Mouse (Mus musculus): ENCODE data around the gene Anks4b. TPM values are rescaled to one million over a fixed set of nuclear protein-coding genes. Genes with fewer than 3 reads are reported as not detected.

The Anks4b gene
- total and polyA plus RNA-seq, 2 experiments, result 17.0 to 40.0 TPM

GRCm38 (mm10) chr7:120201231-120201744 lies 27.6 kb downstream of the Anks4b start:
- Histone ChIP-seq H3K27ac (replicated peaks; ENCODE audit: insufficient read depth, low read depth, low read length) (no peak overlapping the region), H3K79me2 (ENCODE audit: control insufficient read depth, insufficient read depth, low read length) (no peaks in the 10 kb centered on the region), H3K36me3 (ENCODE audit: control insufficient read depth, insufficient read depth, low read length) (no peaks in the 10 kb centered on the region), H3K27me3 (ENCODE audit: control insufficient read depth, insufficient read depth, low read length) (no peaks in the 10 kb centered on the region), H3K4me3 (ENCODE audit: insufficient read depth, low read depth, low read length) (peak overlapping the region; percentile 1), H3K9ac (ENCODE audit: low read depth, low read length) (peak overlapping the region; percentile 1; the same call in 1 of the 2 replicates), H3K4me1 (ENCODE audit: control insufficient read depth, insufficient read depth, low read length) (peaks cover 5% of the 10 kb centered on the region)
- TF ChIP-seq POLR2A (IDR thresholded peaks at IDR 0.05; ENCODE audit: extremely low read depth, insufficient read depth, low read length) (no peak), CTCF (IDR thresholded peaks at IDR 0.05; ENCODE audit: low read depth, low read length) (no peak)
- 5% methylated on average over 14 of the region's 14 CpGs for WGBS
- DNase-seq (ENCODE audit: extremely low read depth, low read depth, low spot score), result peak; percentile 82

GRCm38 (mm10) chr7:120201771-120202170 lies 28.1 kb downstream of the Anks4b start, which contains the start of gene Crym:
Gene Crym, minus strand, starts transcription at chr7:120202111.
- DNase-seq (ENCODE audit: extremely low read depth, low read depth, low spot score), result no peak
- WGBS, result 18% methylated on average over 26 of the region's 26 CpGs
- no peaks in the 10 kb centered on the region for H3K79me2 ChIP-seq (ENCODE audit: control insufficient read depth, insufficient read depth, low read length)
- no peaks in the 10 kb centered on the region for H3K27me3 ChIP-seq (ENCODE audit: control insufficient read depth, insufficient read depth, low read length)
- no peak within 1 kb of the TSS for H3K27ac ChIP-seq (replicated peaks; ENCODE audit: insufficient read depth, low read depth, low read length)
- no peaks in the 10 kb centered on the region for H3K36me3 ChIP-seq (ENCODE audit: control insufficient read depth, insufficient read depth, low read length)
- H3K4me1 ChIP-seq (ENCODE audit: control insufficient read depth, insufficient read depth, low read length), result peaks cover 5% of the 10 kb centered on the region
- H3K4me3 ChIP-seq (ENCODE audit: insufficient read depth, low read depth, low read length), result peak within 1 kb of the TSS; percentile 1
- H3K9ac ChIP-seq (ENCODE audit: low read depth, low read length), result peak within 1 kb of the TSS; percentile 1; the same call in 1 of the 2 replicates
- no peak for TF ChIP-seq POLR2A (IDR thresholded peaks at IDR 0.05; ENCODE audit: extremely low read depth, insufficient read depth, low read length)
- TF ChIP-seq CTCF (IDR thresholded peaks at IDR 0.05; ENCODE audit: low read depth, low read length), result no peak

GRCm38 (mm10) chr7:120203789-120204188 lies 30.1 kb downstream of the Anks4b start, which contains the start of gene Abca14:
Gene Abca14, plus strand, starts transcription at chr7:120203961.
- no peaks in the 10 kb centered on the region for H3K36me3 ChIP-seq (ENCODE audit: control insufficient read depth, insufficient read depth, low read length)
- H3K9ac ChIP-seq (ENCODE audit: low read depth, low read length), result no peak within 1 kb of the TSS
- H3K4me3 ChIP-seq (ENCODE audit: insufficient read depth, low read depth, low read length), result no peak within 1 kb of the TSS
- H3K27ac ChIP-seq (replicated peaks; ENCODE audit: insufficient read depth, low read depth, low read length), result no peak within 1 kb of the TSS
- no peaks in the 10 kb centered on the region for H3K27me3 ChIP-seq (ENCODE audit: control insufficient read depth, insufficient read depth, low read length)
- DNase-seq (ENCODE audit: extremely low read depth, low read depth, low spot score), result peak; percentile 42
- WGBS, result 6% methylated on average over 26 of the region's 26 CpGs
- TF ChIP-seq CTCF (IDR thresholded peaks at IDR 0.05; ENCODE audit: low read depth, low read length) (peak; percentile 100), POLR2A (IDR thresholded peaks at IDR 0.05; ENCODE audit: extremely low read depth, insufficient read depth, low read length) (no peak)
- peaks cover 5% of the 10 kb centered on the region for H3K4me1 ChIP-seq (ENCODE audit: control insufficient read depth, insufficient read depth, low read length)
- no peaks in the 10 kb centered on the region for H3K79me2 ChIP-seq (ENCODE audit: control insufficient read depth, insufficient read depth, low read length)

GRCm38 (mm10) chr7:120205989-120206388 lies 32.3 kb downstream of the Anks4b start:
- TF ChIP-seq POLR2A (IDR thresholded peaks at IDR 0.05; ENCODE audit: extremely low read depth, insufficient read depth, low read length) (no peak), CTCF (IDR thresholded peaks at IDR 0.05; ENCODE audit: low read depth, low read length) (no peak)

GRCm38 (mm10) chr7:120228541-120228940 lies 54.9 kb downstream of the Anks4b start:
- Histone ChIP-seq H3K4me3 (ENCODE audit: insufficient read depth, low read depth, low read length) (no peak overlapping the region), H3K27me3 (ENCODE audit: control insufficient read depth, insufficient read depth, low read length) (no peaks in the 10 kb centered on the region), H3K79me2 (ENCODE audit: control insufficient read depth, insufficient read depth, low read length) (no peaks in the 10 kb centered on the region), H3K4me1 (ENCODE audit: control insufficient read depth, insufficient read depth, low read length) (no peaks in the 10 kb centered on the region), H3K9ac (ENCODE audit: low read depth, low read length) (no peak overlapping the region), H3K36me3 (ENCODE audit: control insufficient read depth, insufficient read depth, low read length) (no peaks in the 10 kb centered on the region), H3K27ac (replicated peaks; ENCODE audit: insufficient read depth, low read depth, low read length) (no peak overlapping the region)
- DNase-seq (ENCODE audit: extremely low read depth, low read depth, low spot score), result no peak
- TF ChIP-seq CTCF (IDR thresholded peaks at IDR 0.05; ENCODE audit: low read depth, low read length) (no peak), POLR2A (IDR thresholded peaks at IDR 0.05; ENCODE audit: extremely low read depth, insufficient read depth, low read length) (no peak)

More at GRCm38 (mm10) chr7:120205989-120206388, 32.3 kb downstream of the Anks4b start:
- no peak for DNase-seq (ENCODE audit: extremely low read depth, low read depth, low spot score)
- Histone ChIP-seq H3K9ac (ENCODE audit: low read depth, low read length) (no peak overlapping the region), H3K79me2 (ENCODE audit: control insufficient read depth, insufficient read depth, low read length) (no peaks in the 10 kb centered on the region), H3K4me1 (ENCODE audit: control insufficient read depth, insufficient read depth, low read length) (peaks cover 1% of the 10 kb centered on the region), H3K27me3 (ENCODE audit: control insufficient read depth, insufficient read depth, low read length) (no peaks in the 10 kb centered on the region), H3K4me3 (ENCODE audit: insufficient read depth, low read depth, low read length) (no peak overlapping the region), H3K27ac (replicated peaks; ENCODE audit: insufficient read depth, low read depth, low read length) (no peak overlapping the region), H3K36me3 (ENCODE audit: control insufficient read depth, insufficient read depth, low read length) (no peaks in the 10 kb centered on the region)
- WGBS, result 59% methylated on average over 9 of the region's 9 CpGs

Other genes starting within 250 kb of the Anks4b start
- gene Dnah3, start 78.6 kb upstream of the Anks4b start, total RNA-seq (2014; rRNA removed), result not detected in 2 replicates
- gene Dnah3, start 78.6 kb upstream of the Anks4b start, polyA plus RNA-seq (2012; rRNA removed), result not detected in 2 replicates
- gene Tmem159, start 71.5 kb upstream of the Anks4b start, total RNA-seq (2014; rRNA removed), result 3.0 and 3.5 TPM in 2 replicates
- 1.8 and 3.2 TPM in 2 replicates for gene Tmem159, start 71.5 kb upstream of the Anks4b start, polyA plus RNA-seq (2012; rRNA removed)
- gene Zp2, start 28.6 kb upstream of the Anks4b start, total RNA-seq (2014; rRNA removed), result not detected in 2 replicates
- not detected in 2 replicates for gene Zp2, start 28.6 kb upstream of the Anks4b start, polyA plus RNA-seq (2012; rRNA removed)
- 1.0 and 1.4 TPM in 2 replicates for gene Crym, start 28.3 kb downstream of the Anks4b start, total RNA-seq (2014; rRNA removed)
- gene Crym, start 28.3 kb downstream of the Anks4b start, polyA plus RNA-seq (2012; rRNA removed), result 1.0 and 2.0 TPM in 2 replicates
- 0.18 and 0.20 TPM in 2 replicates for gene Abca14, start 30.1 kb downstream of the Anks4b start, total RNA-seq (2014; rRNA removed)
- 0.05 TPM in 1 of 2 replicates, not detected in the other for gene Abca14, start 30.1 kb downstream of the Anks4b start, polyA plus RNA-seq (2012; rRNA removed)
- gene Abca15, start 154.8 kb downstream of the Anks4b start, total RNA-seq (2014; rRNA removed), result not detected in 2 replicates
- gene Abca15, start 154.8 kb downstream of the Anks4b start, polyA plus RNA-seq (2012; rRNA removed), result not detected in 2 replicates
- gene Abca16, start 235.8 kb downstream of the Anks4b start, total RNA-seq (2014; rRNA removed), result not detected in 2 replicates
- not detected in 2 replicates for gene Abca16, start 235.8 kb downstream of the Anks4b start, polyA plus RNA-seq (2012; rRNA removed)